Mouse (Mus musculus) ES-Bruce4 (cell line): ENCODE results near the gene Prkn.

ENCODE experiments used
- CTCF ChIP-seq: IDR thresholded peaks from one replicate; pipeline ENCODE4 v1.8.1; 2011; ENCODE audit warnings: low read depth, low read length
- EP300 ChIP-seq: IDR thresholded peaks from 2 replicates; pipeline ENCODE4 v1.6.1; 2011; ENCODE audit warnings: low read depth, low read length; ENCODE audit not compliant: insufficient read depth

GRCm38 (mm10) chr17:11417150-11417549 lies 577.0 kb downstream of the Prkn start:
- TF ChIP-seq CTCF (no peak), EP300 (no peak)
